Mouse (Mus musculus): ENCODE results near the gene Hist1h2ah. TPM values are rescaled to one million over a fixed set of nuclear protein-coding genes. Genes with fewer than 3 reads are reported as not detected.
"Not testable (repeated sequence)": the region's sequence is repeated elsewhere in the genome, so short reads cannot be mapped to it uniquely, and the experiment has no call there.

Hist1h2ah gene
- 248 and 460 TPM in 2 replicates for polyA plus RNA-seq (2012; rRNA removed)

DNA sequence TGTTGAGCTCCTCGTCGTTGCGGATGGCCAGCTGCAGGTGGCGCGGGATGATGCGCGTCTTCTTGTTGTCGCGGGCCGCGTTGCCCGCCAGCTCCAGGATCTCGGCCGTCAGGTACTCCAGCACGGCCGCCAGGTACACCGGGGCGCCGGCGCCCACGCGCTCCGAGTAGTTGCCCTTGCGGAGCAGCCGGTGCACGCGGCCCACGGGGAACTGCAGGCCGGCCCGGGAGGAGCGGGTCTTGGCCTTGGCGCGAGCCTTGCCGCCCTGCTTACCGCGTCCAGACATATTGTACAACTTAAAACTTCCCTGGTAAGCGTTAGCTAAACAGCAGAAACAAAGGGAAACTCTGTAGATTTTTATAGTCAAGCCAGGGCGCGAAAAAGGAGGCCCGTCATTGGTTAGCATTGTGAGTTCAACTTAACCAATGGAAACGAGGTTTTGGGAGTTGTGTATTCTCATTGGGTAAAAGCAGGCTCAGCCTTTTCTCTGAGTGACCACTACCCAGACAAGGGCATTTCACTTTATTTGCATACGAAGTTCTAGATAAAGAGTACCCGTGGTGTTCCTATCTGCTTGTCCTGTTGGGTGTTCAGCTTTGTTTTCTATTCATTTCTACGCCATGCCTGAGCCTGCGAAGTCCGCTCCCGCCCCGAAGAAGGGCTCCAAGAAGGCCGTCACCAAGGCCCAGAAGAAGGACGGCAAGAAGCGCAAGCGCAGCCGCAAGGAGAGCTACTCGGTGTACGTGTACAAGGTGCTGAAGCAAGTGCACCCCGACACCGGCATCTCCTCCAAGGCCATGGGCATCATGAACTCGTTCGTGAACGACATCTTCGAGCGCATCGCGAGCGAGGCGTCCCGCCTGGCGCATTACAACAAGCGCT, at the start of gene Hist1h2ah, which contains the start of gene Hist1h2bk:
Hist1h2ah (minus strand) TSS at position 302 of the 882 bp plus-strand sequence.
Hist1h2bk (plus strand) TSS at position 604 of the 882 bp plus-strand sequence.
- under 1% methylated on average over 32 of the region's 69 CpGs for WGBS
- peak within 1 kb of the TSS; percentile 62 for H3K4me3 ChIP-seq (ENCODE audit: control insufficient read depth, insufficient read depth, low read length)
- peak within 1 kb of the TSS; percentile 84 for H3K27ac ChIP-seq (ENCODE audit: control insufficient read depth, insufficient read depth, low read length)
- DNase-seq: peak; percentile 86
- H3K4me1 ChIP-seq (replicated peaks; ENCODE audit: control insufficient read depth, insufficient read depth, low read length); H3K36me3 ChIP-seq (ENCODE audit: control insufficient read depth, insufficient read depth, low read length); H3K27me3 ChIP-seq (ENCODE audit: control insufficient read depth, insufficient read depth, low read length): not testable (repeated sequence)

DNA sequence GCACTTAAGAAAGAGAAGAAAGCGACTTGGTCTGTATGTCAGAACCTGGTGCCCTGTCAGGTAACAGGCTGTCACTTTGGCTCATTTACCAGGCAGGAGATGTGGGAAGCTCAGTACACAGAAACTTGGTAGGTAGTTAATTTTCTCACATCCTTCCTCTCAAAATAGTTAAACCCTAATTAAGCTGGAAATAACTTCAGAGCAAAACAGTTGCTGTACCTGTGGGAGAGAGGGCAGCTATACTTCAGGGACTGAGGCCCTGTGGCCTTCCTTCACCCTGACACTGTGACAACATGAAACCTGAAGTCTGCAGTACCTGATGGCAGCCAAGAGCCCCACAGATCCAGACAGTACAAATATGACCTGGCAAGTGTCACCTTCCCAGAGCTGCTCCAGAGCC, 48.8 kb upstream of the Hist1h2ah start, which contains the start of gene Vmn1r188:
Vmn1r188 (plus strand) TSS at position 301 of the 400 bp plus-strand sequence.
- DNase-seq; H3K36me3 ChIP-seq (ENCODE audit: control insufficient read depth, insufficient read depth, low read length); H3K27me3 ChIP-seq (ENCODE audit: control insufficient read depth, insufficient read depth, low read length); H3K27ac ChIP-seq (ENCODE audit: control insufficient read depth, insufficient read depth, low read length); H3K4me3 ChIP-seq (ENCODE audit: control insufficient read depth, insufficient read depth, low read length); H3K4me1 ChIP-seq (replicated peaks; ENCODE audit: control insufficient read depth, insufficient read depth, low read length): not testable (repeated sequence)
- 87% methylated on average over 1 of the region's 1 CpGs for WGBS

GRCm38 (mm10) chr13:22063468-22063867, 28.1 kb upstream of the Hist1h2ah start:
- Histone ChIP-seq H3K4me3 (ENCODE audit: control insufficient read depth, insufficient read depth, low read length) (no peak overlapping the region), H3K27ac (ENCODE audit: control insufficient read depth, insufficient read depth, low read length) (no peak overlapping the region), H3K36me3 (ENCODE audit: control insufficient read depth, insufficient read depth, low read length) (no peaks in the 10 kb centered on the region), H3K27me3 (ENCODE audit: control insufficient read depth, insufficient read depth, low read length) (no peaks in the 10 kb centered on the region), H3K4me1 (replicated peaks; ENCODE audit: control insufficient read depth, insufficient read depth, low read length) (no peaks in the 10 kb centered on the region)
- TF ChIP-seq POLR2A (IDR thresholded peaks at IDR 0.05; ENCODE audit: control insufficient read depth, extremely low read depth, insufficient read depth, low read length, poor library complexity) (no peak), CTCF (IDR thresholded peaks at IDR 0.05; ENCODE audit: borderline replicate concordance, control insufficient read depth, extremely low read depth, insufficient read depth, low read length, poor library complexity) (no peak)
- 59% methylated on average over 1 of the region's 1 CpGs for WGBS
- no peak for DNase-seq

GRCm38 (mm10) chr13:22061422-22061821, 26.1 kb upstream of the Hist1h2ah start:
- Histone ChIP-seq H3K4me1 (replicated peaks; ENCODE audit: control insufficient read depth, insufficient read depth, low read length) (no peaks in the 10 kb centered on the region), H3K27me3 (ENCODE audit: control insufficient read depth, insufficient read depth, low read length) (no peaks in the 10 kb centered on the region), H3K4me3 (ENCODE audit: control insufficient read depth, insufficient read depth, low read length) (no peak overlapping the region), H3K27ac (ENCODE audit: control insufficient read depth, insufficient read depth, low read length) (no peak overlapping the region), H3K36me3 (ENCODE audit: control insufficient read depth, insufficient read depth, low read length) (no peaks in the 10 kb centered on the region)
- WGBS: 65% methylated on average over 1 of the region's 1 CpGs
- no peak for DNase-seq
- TF ChIP-seq CTCF (IDR thresholded peaks at IDR 0.05; ENCODE audit: borderline replicate concordance, control insufficient read depth, extremely low read depth, insufficient read depth, low read length, poor library complexity): no peak
- no peak for TF ChIP-seq POLR2A (IDR thresholded peaks at IDR 0.05; ENCODE audit: control insufficient read depth, extremely low read depth, insufficient read depth, low read length, poor library complexity)

- no peak overlapping the region for H3K27ac ChIP-seq (ENCODE audit: control insufficient read depth, insufficient read depth, low read length)
- WGBS: 100% methylated on average over 1 of the region's 1 CpGs
- no peaks in the 10 kb centered on the region for H3K36me3 ChIP-seq (ENCODE audit: control insufficient read depth, insufficient read depth, low read length)
- no peak overlapping the region for H3K4me3 ChIP-seq (ENCODE audit: control insufficient read depth, insufficient read depth, low read length)
- no peaks in the 10 kb centered on the region for H3K27me3 ChIP-seq (ENCODE audit: control insufficient read depth, insufficient read depth, low read length)
- H3K4me1 ChIP-seq (replicated peaks; ENCODE audit: control insufficient read depth, insufficient read depth, low read length): peaks cover 8% of the 10 kb centered on the region
- no peak for DNase-seq
- TF ChIP-seq CTCF (IDR thresholded peaks at IDR 0.05; ENCODE audit: borderline replicate concordance, control insufficient read depth, extremely low read depth, insufficient read depth, low read length, poor library complexity) (no peak), POLR2A (IDR thresholded peaks at IDR 0.05; ENCODE audit: control insufficient read depth, extremely low read depth, insufficient read depth, low read length, poor library complexity) (no peak)
Observed at GRCm38 (mm10) chr13:22053754-22054153, 18.4 kb upstream of the Hist1h2ah start.

DNA sequence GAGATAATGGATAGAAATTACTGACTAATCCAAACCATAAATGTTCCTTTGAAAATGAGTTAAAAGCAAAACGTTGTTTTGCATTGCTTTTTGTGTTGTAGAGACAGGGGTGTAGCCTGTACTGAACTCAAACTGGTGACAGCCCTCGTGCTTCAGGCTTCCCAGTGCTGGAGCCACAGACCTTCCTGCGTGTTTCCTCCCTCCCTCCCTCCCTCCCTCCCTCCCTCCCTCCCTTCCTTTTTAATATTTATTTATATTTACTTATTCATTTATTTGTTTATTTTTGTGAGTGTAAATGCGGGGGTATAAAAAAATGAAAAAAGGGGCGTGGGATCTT, 16.1 kb upstream of the Hist1h2ah start:
- TF ChIP-seq POLR2A (IDR thresholded peaks at IDR 0.05; ENCODE audit: control insufficient read depth, extremely low read depth, insufficient read depth, low read length, poor library complexity) (no peak), CTCF (IDR thresholded peaks at IDR 0.05; ENCODE audit: borderline replicate concordance, control insufficient read depth, extremely low read depth, insufficient read depth, low read length, poor library complexity) (no peak)
- 22% methylated on average over 5 of the region's 5 CpGs for WGBS
- peaks cover 8% of the 10 kb centered on the region for H3K4me1 ChIP-seq (replicated peaks; ENCODE audit: control insufficient read depth, insufficient read depth, low read length)
- no peaks in the 10 kb centered on the region for H3K27me3 ChIP-seq (ENCODE audit: control insufficient read depth, insufficient read depth, low read length)
- no peak overlapping the region for H3K27ac ChIP-seq (ENCODE audit: control insufficient read depth, insufficient read depth, low read length)
- no peak for DNase-seq
- peak overlapping the region; percentile 51; the same call in 1 of the 2 replicates for H3K4me3 ChIP-seq (ENCODE audit: control insufficient read depth, insufficient read depth, low read length)
- H3K36me3 ChIP-seq (ENCODE audit: control insufficient read depth, insufficient read depth, low read length): no peaks in the 10 kb centered on the region

Data from thymus, adult 2 months (tissue).